Mouse (Mus musculus): ENCODE measurements at regions not wholly inside any gene's neighbourhood (a gene's known extent, or its start where the extent isn't known, plus 50 kb on each side); places are given as distances from the start of the nearest gene placed in this dataset.

DNA sequence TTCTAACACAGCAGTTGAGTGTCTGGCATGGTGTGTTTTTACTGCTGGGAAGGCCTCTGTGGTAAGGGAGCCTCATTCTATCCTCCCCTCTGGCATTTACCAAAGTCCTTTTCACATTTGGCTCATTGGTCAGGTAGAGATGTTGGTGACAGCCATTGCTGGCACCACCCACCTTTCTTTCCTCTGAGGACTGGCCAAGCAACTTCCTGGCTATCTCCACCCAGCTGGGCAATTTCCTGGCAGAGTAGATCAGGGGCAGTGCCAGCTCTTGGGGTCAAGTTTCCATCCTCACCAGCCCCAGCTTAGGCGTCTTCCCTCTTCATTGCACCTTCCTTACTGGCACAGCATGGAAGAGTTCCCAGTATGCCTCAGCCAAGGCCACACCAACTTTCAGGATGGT is 372.5 kb upstream of the Kif2a start:
- no peaks in the 10 kb centered on the region for H3K27me3 ChIP-seq (ENCODE audit: low read depth, poor library complexity, severe bottlenecking)
- 79% methylated on average over 1 of the region's 1 CpGs for WGBS
- H3K27ac ChIP-seq (replicated peaks): no peak overlapping the region
- no peak overlapping the region for H3K4me3 ChIP-seq
- no peaks in the 10 kb centered on the region for H3K36me3 ChIP-seq
- no peaks in the 10 kb centered on the region for H3K9me3 ChIP-seq (replicated peaks)
- no peaks in the 10 kb centered on the region for H3K4me1 ChIP-seq
- no peak for DNase-seq (ENCODE audit: low spot score)

DNA sequence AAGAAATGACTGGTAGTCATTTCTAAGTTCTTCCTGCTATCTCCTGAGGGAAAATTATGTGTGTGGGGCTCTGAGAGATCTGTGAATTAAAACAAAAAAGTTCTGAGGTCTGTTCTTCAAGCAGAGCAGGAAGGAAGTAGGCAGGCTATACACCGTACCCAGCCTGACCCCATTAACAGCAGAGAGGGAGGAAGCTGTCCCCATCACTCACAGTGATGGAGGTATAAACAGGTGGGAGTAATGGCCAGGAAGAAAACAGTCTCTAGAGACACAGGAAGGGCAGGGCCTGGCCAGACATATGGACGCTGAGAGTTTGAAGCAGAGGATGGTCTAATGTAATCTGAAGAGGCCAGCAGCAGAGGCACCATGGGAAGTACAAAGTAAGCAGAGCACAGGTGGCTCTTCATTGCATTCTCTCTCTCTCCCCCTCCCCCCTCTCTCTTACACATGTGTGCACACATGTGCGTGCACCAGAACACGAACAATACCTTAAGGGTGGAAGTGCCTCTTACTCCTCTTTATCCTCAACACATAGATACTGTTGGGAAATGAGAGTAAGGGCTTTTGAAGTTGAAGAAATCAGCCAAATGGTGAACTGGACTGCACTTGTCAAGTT is 367.7 kb upstream of the Kif2a start:
- no peaks in the 10 kb centered on the region for H3K36me3 ChIP-seq
- WGBS: 86% methylated on average over 4 of the region's 4 CpGs
- H3K4me1 ChIP-seq: no peaks in the 10 kb centered on the region

DNA sequence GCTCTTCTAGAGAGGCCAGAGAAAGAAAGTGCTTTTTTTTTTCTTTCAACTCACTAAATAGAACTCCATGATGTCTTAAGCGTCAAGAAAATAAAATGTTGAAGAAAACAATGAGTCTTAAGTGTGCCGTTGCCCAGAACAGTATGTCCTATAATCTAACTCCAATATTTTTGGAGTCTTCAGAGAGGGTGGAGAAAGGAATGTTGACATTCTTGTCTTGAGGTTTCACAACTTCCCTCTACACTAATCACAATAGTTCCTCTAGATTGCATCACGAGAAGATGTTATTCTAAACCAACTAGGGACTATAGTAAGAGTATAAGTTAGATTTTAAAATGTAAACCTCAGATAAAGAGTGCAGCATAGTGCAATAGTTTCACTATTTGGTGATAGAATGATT is 367.1 kb upstream of the Kif2a start:
- Histone ChIP-seq H3K4me3 (no peak overlapping the region), H3K27ac (replicated peaks) (no peak overlapping the region), H3K4me1 (no peaks in the 10 kb centered on the region), H3K9me3 (replicated peaks) (no peaks in the 10 kb centered on the region), H3K36me3 (no peaks in the 10 kb centered on the region), H3K27me3 (ENCODE audit: low read depth, poor library complexity, severe bottlenecking) (no peaks in the 10 kb centered on the region)
- DNase-seq (ENCODE audit: low spot score): no peak
- 86% methylated on average over 3 of the region's 3 CpGs for WGBS

More for the DNA sequence above, 367.7 kb upstream of the Kif2a start:
- no peak for DNase-seq (ENCODE audit: low spot score)
- Histone ChIP-seq H3K4me3 (no peak overlapping the region), H3K9me3 (replicated peaks) (no peaks in the 10 kb centered on the region), H3K27ac (replicated peaks) (no peak overlapping the region), H3K27me3 (ENCODE audit: low read depth, poor library complexity, severe bottlenecking) (no peaks in the 10 kb centered on the region)

DNA sequence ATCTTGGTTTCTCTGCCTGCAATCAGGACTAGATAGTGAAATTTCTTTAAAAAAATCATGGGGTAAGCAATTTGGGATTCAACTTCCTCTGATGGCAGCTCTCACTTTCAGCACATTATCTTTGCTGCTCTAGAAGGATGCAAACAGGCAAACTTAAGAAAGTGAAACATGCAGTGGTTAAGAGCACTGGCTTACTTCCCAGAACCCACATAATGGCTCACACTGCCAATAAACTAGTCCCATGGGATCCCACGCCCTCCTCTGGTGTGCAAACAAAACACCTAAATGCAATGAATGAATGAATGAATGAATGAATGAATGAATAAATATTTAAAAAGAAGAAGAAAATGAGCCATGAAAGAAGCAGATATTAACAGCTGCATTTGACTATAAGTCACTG is 356.1 kb upstream of the Kif2a start:
- Histone ChIP-seq H3K9me3 (replicated peaks) (no peaks in the 10 kb centered on the region), H3K27me3 (ENCODE audit: low read depth, poor library complexity, severe bottlenecking) (no peaks in the 10 kb centered on the region), H3K36me3 (no peaks in the 10 kb centered on the region), H3K4me1 (no peaks in the 10 kb centered on the region), H3K4me3 (no peak overlapping the region), H3K27ac (replicated peaks) (no peak overlapping the region)
- 90% methylated on average over 1 of the region's 1 CpGs for WGBS
- DNase-seq (ENCODE audit: low spot score): no peak

DNA sequence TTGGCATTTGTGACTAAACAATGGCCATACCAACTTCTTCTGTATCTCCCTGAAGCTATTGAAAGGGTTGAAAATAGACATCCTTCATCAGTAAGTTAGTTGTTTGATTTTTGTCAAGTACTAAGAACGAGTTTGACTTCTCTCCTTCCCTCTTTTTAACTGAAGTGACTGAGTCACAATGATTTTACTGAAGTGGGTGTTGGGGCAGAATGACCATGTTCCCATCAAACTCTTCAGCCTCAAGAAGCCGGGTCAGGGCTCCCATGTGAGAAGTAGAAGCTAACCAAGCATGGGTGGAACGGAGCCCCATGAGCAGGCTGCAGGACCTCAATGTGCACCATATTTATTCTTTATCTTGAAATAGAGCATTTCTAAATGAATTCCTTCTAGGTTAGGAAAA is 350.7 kb upstream of the Kif2a start:
- Histone ChIP-seq H3K27me3 (ENCODE audit: low read depth, poor library complexity, severe bottlenecking) (no peaks in the 10 kb centered on the region), H3K4me3 (no peak overlapping the region), H3K27ac (replicated peaks) (no peak overlapping the region), H3K9me3 (replicated peaks) (no peaks in the 10 kb centered on the region), H3K36me3 (no peaks in the 10 kb centered on the region), H3K4me1 (no peaks in the 10 kb centered on the region)
- DNase-seq (ENCODE audit: low spot score): no peak
- WGBS: 88% methylated on average over 3 of the region's 3 CpGs

DNA sequence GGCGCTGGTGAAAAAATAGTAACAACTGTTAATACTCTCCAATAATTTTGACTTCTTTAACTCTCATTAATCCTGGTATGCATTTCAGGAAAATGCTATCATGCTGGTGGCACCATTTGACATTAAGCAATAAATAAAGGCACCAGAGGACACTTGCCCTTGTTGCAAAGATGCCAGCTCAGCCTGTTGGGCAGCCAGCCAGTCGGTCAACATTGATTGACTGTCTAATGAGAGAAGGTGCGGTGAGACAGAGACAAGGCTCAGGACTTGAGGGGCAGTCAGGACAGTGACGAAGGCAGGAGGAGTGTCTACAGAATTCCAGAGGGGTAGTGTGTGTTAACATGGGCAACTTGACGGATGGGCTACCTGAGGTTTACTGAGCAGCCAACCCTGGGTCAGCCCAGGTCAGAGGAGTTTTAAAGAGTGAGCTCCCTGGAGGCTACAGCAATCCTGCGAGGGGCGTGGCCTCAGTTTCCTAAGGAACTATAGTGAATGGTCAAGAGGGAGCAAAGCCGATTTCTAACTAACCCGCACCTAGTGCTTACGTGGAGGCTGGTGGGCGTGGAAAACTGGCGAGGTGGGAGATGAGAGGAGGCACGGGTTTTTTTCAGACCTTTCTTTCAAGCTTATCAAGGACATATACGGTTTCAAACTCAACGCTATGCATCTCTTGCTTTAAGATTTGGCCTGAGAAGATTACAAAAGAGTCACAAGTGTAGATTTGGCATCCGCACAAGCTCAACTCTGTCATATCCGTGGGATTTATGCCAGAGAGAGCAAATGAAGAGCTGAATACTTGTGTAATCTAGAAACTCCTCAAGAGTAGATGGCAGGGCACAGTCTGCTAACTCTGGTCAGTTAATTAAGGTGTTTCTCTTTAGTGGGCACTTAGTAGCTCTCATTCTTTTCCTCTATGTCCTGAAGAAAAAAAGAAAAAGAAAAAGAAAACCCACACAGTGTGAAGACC is 350.0 kb upstream of the Kif2a start:
- Histone ChIP-seq H3K36me3 (no peaks in the 10 kb centered on the region), H3K4me3 (no peak overlapping the region)
- no peak for DNase-seq (ENCODE audit: low spot score)

DNA sequence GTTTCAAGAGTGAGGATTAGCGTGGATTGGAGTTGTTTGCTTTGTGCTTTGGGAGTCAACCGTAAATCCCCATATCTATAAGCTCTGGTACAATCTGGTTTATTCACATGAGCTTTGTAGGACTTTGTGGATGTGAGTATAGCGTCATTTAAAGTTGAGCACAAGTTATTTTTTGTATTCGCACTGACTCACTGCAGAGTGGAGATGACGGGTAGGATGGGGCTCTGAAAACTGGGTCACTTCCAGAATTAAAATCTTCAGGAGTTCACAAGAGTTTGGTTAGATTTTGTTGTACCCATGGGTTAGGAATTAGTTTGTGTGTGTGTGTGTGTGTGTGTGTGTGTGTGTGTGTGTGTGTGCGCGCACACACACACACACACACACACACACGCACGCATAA is 345.7 kb upstream of the Kif2a start:
- Histone ChIP-seq H3K27ac (replicated peaks) (no peak overlapping the region), H3K4me1 (no peaks in the 10 kb centered on the region), H3K36me3 (no peaks in the 10 kb centered on the region), H3K4me3 (no peak overlapping the region), H3K9me3 (replicated peaks) (no peaks in the 10 kb centered on the region), H3K27me3 (ENCODE audit: low read depth, poor library complexity, severe bottlenecking) (no peaks in the 10 kb centered on the region)
- WGBS: 87% methylated on average over 9 of the region's 9 CpGs
- DNase-seq (ENCODE audit: low spot score): no peak

More for the DNA sequence above, 350.0 kb upstream of the Kif2a start:
- H3K9me3 ChIP-seq (replicated peaks): no peaks in the 10 kb centered on the region
- no peaks in the 10 kb centered on the region for H3K4me1 ChIP-seq
- WGBS: 40% methylated on average over 17 of the region's 17 CpGs
- no peak overlapping the region for H3K27ac ChIP-seq (replicated peaks)
- H3K27me3 ChIP-seq (ENCODE audit: low read depth, poor library complexity, severe bottlenecking): no peaks in the 10 kb centered on the region

DNA sequence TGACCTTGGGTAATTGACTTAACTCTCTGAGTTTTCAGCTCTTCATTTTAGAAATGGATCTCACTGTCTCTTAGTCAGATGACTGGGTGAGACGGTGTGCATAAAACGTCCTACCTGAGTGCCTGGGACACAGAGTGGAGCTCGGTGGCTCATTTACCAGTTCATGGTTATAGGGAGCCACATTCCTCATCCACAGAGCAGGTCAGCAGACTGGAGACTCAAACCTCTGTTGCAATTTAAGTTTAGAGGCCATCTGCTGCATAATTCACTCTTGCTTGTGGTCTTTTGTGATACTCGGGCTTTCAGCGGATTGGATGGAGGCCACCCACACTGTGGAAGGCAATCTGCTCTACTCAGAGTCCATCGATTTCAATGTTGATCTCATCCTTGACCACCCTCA is 343.8 kb upstream of the Kif2a start:
- WGBS: 88% methylated on average over 6 of the region's 6 CpGs
- no peaks in the 10 kb centered on the region for H3K9me3 ChIP-seq (replicated peaks)
- no peaks in the 10 kb centered on the region for H3K27me3 ChIP-seq (ENCODE audit: low read depth, poor library complexity, severe bottlenecking)
- H3K4me3 ChIP-seq: no peak overlapping the region
- no peak for DNase-seq (ENCODE audit: low spot score)
- H3K4me1 ChIP-seq: no peaks in the 10 kb centered on the region; the same call in 1 of the 2 replicates
- H3K27ac ChIP-seq (replicated peaks): no peak overlapping the region
- no peaks in the 10 kb centered on the region for H3K36me3 ChIP-seq

DNA sequence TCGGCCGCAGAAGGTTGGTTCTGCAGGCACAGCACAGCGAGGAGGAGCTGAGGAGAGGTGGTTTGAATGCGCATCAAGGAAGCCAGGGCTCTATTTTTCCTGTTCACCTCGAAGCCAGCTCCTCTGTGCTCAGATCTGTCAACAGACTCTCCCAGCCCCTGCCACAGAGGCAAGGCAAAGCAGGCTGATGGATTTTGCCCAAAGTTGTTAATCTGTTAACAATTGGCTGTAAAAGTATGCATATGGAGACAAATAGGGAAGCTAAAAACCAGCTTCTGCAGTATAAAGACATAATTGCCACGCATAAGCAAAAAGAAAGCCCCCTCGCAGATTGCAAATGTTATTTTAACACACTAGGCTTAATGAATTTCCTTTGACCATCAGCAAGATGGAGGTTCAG is 343.3 kb upstream of the Kif2a start:
- DNase-seq (ENCODE audit: low spot score): no peak

DNA sequence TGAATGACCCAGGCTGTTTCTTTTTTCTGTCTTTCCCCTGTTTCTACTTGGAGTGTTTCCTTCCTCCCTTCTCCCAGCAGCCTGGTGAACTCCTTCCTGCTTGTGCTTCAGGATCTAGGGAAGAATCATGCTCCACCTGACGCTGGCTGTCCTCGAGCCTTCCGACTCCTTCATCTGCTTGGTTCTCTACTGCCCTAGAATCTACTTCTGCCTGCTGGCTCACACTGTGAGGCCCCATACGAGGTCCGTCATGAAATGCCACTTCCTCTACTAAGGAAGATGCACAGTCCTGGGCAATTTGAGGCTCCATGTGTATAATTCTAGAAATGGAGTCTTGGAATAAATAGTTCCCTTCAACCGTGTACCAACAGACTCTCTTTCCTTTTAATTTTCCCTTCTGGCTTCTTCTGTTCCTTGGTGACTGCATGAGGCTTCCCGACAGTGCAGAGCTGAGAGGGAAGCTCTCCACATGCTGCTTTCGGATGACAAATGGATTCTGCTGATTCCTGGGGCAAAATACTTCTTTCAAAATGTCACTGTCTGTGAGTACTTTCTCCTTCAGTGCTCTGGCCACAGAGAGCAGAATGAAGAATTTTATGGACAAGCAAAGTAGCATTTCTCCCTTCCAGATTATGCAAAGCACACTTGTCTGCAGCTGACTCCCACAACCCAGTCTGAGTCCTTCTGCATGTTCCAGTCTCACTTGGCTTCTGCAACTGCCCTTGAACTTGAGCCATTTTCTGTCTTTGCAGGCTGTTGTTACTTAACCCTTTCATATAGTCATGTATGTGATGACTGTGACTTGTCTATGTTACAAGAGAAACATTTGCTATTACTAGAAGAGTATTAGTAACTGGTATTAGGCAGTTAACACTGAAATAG is 341.1 kb upstream of the Kif2a start:
- Histone ChIP-seq H3K27ac (replicated peaks) (no peak overlapping the region), H3K4me3 (no peak overlapping the region), H3K9me3 (replicated peaks) (no peaks in the 10 kb centered on the region), H3K4me1 (no peaks in the 10 kb centered on the region; the same call in 1 of the 2 replicates), H3K36me3 (no peaks in the 10 kb centered on the region), H3K27me3 (ENCODE audit: low read depth, poor library complexity, severe bottlenecking) (no peaks in the 10 kb centered on the region)
- DNase-seq (ENCODE audit: low spot score): no peak
- 81% methylated on average over 8 of the region's 8 CpGs for WGBS

More for the DNA sequence above, 343.3 kb upstream of the Kif2a start:
- 82% methylated on average over 7 of the region's 7 CpGs for WGBS
- Histone ChIP-seq H3K4me1 (no peaks in the 10 kb centered on the region; the same call in 1 of the 2 replicates), H3K4me3 (no peak overlapping the region), H3K27ac (replicated peaks) (no peak overlapping the region), H3K9me3 (replicated peaks) (no peaks in the 10 kb centered on the region), H3K36me3 (no peaks in the 10 kb centered on the region), H3K27me3 (ENCODE audit: low read depth, poor library complexity, severe bottlenecking) (no peaks in the 10 kb centered on the region)

DNA sequence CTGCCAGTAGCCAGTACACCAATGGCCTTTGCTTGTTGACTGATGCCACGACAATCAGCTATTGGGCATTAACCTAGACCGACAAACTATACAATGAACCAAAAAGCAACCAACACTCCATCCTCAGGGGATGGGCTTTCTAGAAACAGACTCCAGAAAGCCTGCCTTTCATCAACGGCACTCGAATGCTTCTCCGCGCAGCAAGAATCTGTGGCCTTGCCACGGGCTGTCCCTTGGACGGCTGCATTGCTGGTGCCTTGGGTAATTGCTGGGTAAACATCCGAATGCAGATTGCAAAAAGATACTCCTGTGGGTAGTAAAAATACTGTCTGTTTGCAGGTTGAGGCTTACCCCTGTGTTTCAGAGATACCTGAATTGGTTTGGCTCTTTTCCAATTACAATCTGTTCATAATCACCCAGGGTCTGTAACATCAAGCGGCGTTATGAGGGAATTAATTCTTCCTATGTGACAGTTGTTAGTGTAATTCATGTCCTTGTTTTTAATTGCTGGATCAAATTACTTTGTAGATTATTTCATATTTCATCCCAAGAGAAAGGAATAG is 319.0 kb upstream of the Kif2a start:
- Histone ChIP-seq H3K27ac (replicated peaks) (no peak overlapping the region), H3K9me3 (replicated peaks) (no peaks in the 10 kb centered on the region), H3K36me3 (no peaks in the 10 kb centered on the region), H3K4me3 (no peak overlapping the region), H3K27me3 (ENCODE audit: low read depth, poor library complexity, severe bottlenecking) (no peaks in the 10 kb centered on the region), H3K4me1 (peaks cover 4% of the 10 kb centered on the region; the same call in 1 of the 2 replicates)
- no peak for DNase-seq (ENCODE audit: low spot score)
- 89% methylated on average over 11 of the region's 11 CpGs for WGBS

DNA sequence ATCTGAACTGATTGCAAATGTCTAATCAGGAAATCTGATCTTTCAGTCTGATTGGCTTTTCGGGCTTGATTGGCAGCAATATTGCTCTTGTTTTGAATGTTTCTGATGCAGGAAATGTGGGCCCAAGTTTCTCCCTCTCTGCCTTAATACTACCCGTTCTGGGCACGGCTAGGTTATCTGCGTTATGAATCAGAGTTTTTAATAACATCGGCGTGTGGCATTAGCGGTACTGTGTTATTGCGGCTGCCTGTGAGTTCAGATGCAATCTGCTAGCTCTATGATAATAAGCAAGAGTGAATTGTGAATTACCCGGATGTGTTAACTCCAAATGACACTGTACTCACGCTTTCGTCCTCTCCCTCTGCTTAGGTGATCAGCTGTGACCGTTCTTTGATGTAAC is 316.2 kb upstream of the Kif2a start:
- WGBS: 91% methylated on average over 12 of the region's 12 CpGs
- H3K4me1 ChIP-seq: peaks cover 4% of the 10 kb centered on the region; the same call in 1 of the 2 replicates

More for the DNA sequence above, 316.2 kb upstream of the Kif2a start:
- Histone ChIP-seq H3K27ac (replicated peaks) (no peak overlapping the region), H3K27me3 (ENCODE audit: low read depth, poor library complexity, severe bottlenecking) (no peaks in the 10 kb centered on the region), H3K4me3 (no peak overlapping the region), H3K36me3 (no peaks in the 10 kb centered on the region), H3K9me3 (replicated peaks) (0 out of 2 replicates have a peak, but pooled peaks cover 3% of the 10 kb centered on the region)
- DNase-seq (ENCODE audit: low spot score): no peak
